Mouse (Mus musculus) G1E (cell line): Measurements from ENCODE around the gene Ddx1. TPM values are rescaled to one million over a fixed set of nuclear protein-coding genes. Genes with fewer than 3 reads are reported as not detected.

Source experiments
- ATAC-seq: 2 replicates; pipeline ENCODE4 v1.8.0; 2016; ENCODE audit warnings: mild to moderate bottlenecking; ENCODE audit not compliant: insufficient number of reproducible peaks, poor library complexity, low FRiP score, severe bottlenecking; ENCODE audit errors: extremely low read depth
- DNase-seq: peaks from one replicate; pipeline ENCODE4 v3.0.0; 2012; ENCODE audit warnings: low spot score
- H3K27me3 ChIP-seq: 2 replicates; pipeline ENCODE4 v1.6.1; 2012; ENCODE audit warnings: mild to moderate bottlenecking, low read length, inconsistent platforms; ENCODE audit not compliant: insufficient read depth
- H3K36me3 ChIP-seq: replicated peaks from 2 replicates; pipeline ENCODE3; 2012; ENCODE audit warnings: mild to moderate bottlenecking, inconsistent platforms
- H3K4me1 ChIP-seq: 2 replicates; pipeline ENCODE4 v1.6.1; 2012; ENCODE audit warnings: low read depth, low read length, inconsistent platforms, mixed read lengths; ENCODE audit not compliant: insufficient read depth
- H3K4me3 ChIP-seq: 2 replicates; pipeline ENCODE4 v1.5.1; 2012; ENCODE audit warnings: low read depth, mild to moderate bottlenecking, inconsistent platforms, low read length, moderate library complexity, mixed read lengths
- H3K9me3 ChIP-seq: replicated peaks from 2 replicates; pipeline ENCODE4 v1.6.1; 2012; ENCODE audit warnings: inconsistent platforms
- CTCF ChIP-seq: IDR thresholded peaks from 2 replicates; pipeline ENCODE4 v1.5.1; 2012; ENCODE audit warnings: low read depth, low read length, inconsistent platforms, mixed read lengths
- GATA1 ChIP-seq: IDR thresholded peaks from 2 replicates; pipeline ENCODE4 v1.6.1; 2012; ENCODE audit warnings: borderline replicate concordance, low read length, inconsistent platforms, mixed read lengths
- GATA2 ChIP-seq: IDR thresholded peaks from 2 replicates; pipeline ENCODE4 v1.6.1; 2012; ENCODE audit warnings: low read depth, low read length, inconsistent platforms, borderline replicate concordance
- POLR2AphosphoS5 ChIP-seq: IDR thresholded peaks from 2 replicates; pipeline ENCODE4 v1.6.1; 2012; ENCODE audit warnings: low read depth, low read length, inconsistent platforms; ENCODE audit not compliant: insufficient replicate concordance
- TAL1 ChIP-seq: conservative IDR thresholded peaks from 2 replicates; pipeline ENCODE4 v1.6.1; 2012; ENCODE audit warnings: low read depth, low read length, inconsistent platforms, mixed read lengths
- polyA plus RNA-seq: library from polyadenylated mRNA; stranded (reverse); fragments of >175 nt; gene quantifications from 2 replicates; pipeline ENCODE4 v1.2.3, GENCODE M21; 2012
- total RNA-seq, 2 experiments: library from RNA; stranded (forward) in 1 of 2; stranded (reverse) in 1 of 2; fragments of 200-1000 nt in 1 of 2; fragments of >200 nt in 1 of 2; fragmentation: Nextera tagmentation in 1 of 2; gene quantifications; 2 replicates each; pipeline ENCODE4 v1.2.3; 2014 to 2017

Ddx1 gene
- total and polyA plus RNA-seq, 3 experiments = 7.0 to 181 (median 138) TPM

DNA sequence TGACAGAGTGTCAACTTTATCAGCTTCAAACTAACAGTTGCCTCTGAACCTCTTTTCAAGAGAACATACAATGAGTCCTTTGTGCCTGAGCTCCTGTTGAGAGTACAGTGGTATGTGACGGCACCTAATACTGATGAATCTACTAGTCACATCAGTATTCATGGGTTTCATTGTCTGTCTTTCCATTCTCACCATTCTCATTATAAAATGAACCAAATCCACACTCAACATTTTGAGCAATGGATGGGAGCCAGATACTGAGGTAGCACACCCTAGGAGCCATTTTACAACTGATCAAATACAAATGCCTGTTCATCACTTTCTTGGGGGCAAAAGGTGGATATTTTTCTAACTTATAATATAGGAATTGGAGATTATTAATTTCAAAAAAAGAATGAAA is 40.5 kb downstream of the Ddx1 start:
- no peaks in the 10 kb centered on the region for H3K4me1 ChIP-seq
- no peaks in the 10 kb centered on the region for H3K9me3 ChIP-seq
- H3K27me3 ChIP-seq = peaks cover 19% of the 10 kb centered on the region
- no peak for ATAC-seq
- no peak overlapping the region for H3K4me3 ChIP-seq
- H3K36me3 ChIP-seq = no peaks in the 10 kb centered on the region
- DNase-seq = no peak
- TF ChIP-seq CTCF (no peak), POLR2AphosphoS5 (no peak), GATA1 (no peak), GATA2 (no peak), TAL1 (no peak)

- Histone ChIP-seq H3K27me3 (peaks cover 29% of the 10 kb centered on the region), H3K9me3 (no peaks in the 10 kb centered on the region), H3K4me1 (no peaks in the 10 kb centered on the region), H3K36me3 (no peaks in the 10 kb centered on the region), H3K4me3 (no peak overlapping the region)
- TF ChIP-seq CTCF (no peak), POLR2AphosphoS5 (no peak), TAL1 (no peak), GATA1 (no peak), GATA2 (no peak)
- no peak for ATAC-seq
- no peak for DNase-seq
Observed at GRCm38 (mm10) chr12:13207099-13207498, 41.9 kb downstream of the Ddx1 start.

- no peak for ATAC-seq
- no peak for TF ChIP-seq TAL1
- no peak for TF ChIP-seq GATA1
- TF ChIP-seq POLR2AphosphoS5 = no peak
- no peaks in the 10 kb centered on the region for H3K4me1 ChIP-seq
- H3K4me3 ChIP-seq = no peak overlapping the region
- no peaks in the 10 kb centered on the region for H3K36me3 ChIP-seq
- DNase-seq = no peak
- H3K27me3 ChIP-seq = peaks cover 28% of the 10 kb centered on the region
- H3K9me3 ChIP-seq = no peaks in the 10 kb centered on the region
Observed at GRCm38 (mm10) chr12:13205733-13206132, 43.3 kb downstream of the Ddx1 start.

GRCm38 (mm10) chr12:13202322-13202721 is 46.7 kb downstream of the Ddx1 start:
- H3K36me3 ChIP-seq = no peaks in the 10 kb centered on the region
- H3K27me3 ChIP-seq = peaks cover 23% of the 10 kb centered on the region
- TF ChIP-seq CTCF (no peak), TAL1 (no peak), POLR2AphosphoS5 (no peak), GATA2 (no peak), GATA1 (no peak)
- no peaks in the 10 kb centered on the region for H3K9me3 ChIP-seq
- H3K4me1 ChIP-seq = no peaks in the 10 kb centered on the region
- no peak overlapping the region for H3K4me3 ChIP-seq
- no peak for ATAC-seq
- DNase-seq = no peak

- Histone ChIP-seq H3K36me3 (no peaks in the 10 kb centered on the region), H3K4me3 (no peak overlapping the region), H3K27me3 (peaks cover 20% of the 10 kb centered on the region), H3K9me3 (no peaks in the 10 kb centered on the region), H3K4me1 (no peaks in the 10 kb centered on the region)
- no peak for DNase-seq
- TF ChIP-seq TAL1 (no peak), GATA1 (no peak), GATA2 (no peak), CTCF (no peak), POLR2AphosphoS5 (no peak)
- ATAC-seq = no peak
Observed at GRCm38 (mm10) chr12:13200576-13200975, 48.4 kb downstream of the Ddx1 start.

DNA sequence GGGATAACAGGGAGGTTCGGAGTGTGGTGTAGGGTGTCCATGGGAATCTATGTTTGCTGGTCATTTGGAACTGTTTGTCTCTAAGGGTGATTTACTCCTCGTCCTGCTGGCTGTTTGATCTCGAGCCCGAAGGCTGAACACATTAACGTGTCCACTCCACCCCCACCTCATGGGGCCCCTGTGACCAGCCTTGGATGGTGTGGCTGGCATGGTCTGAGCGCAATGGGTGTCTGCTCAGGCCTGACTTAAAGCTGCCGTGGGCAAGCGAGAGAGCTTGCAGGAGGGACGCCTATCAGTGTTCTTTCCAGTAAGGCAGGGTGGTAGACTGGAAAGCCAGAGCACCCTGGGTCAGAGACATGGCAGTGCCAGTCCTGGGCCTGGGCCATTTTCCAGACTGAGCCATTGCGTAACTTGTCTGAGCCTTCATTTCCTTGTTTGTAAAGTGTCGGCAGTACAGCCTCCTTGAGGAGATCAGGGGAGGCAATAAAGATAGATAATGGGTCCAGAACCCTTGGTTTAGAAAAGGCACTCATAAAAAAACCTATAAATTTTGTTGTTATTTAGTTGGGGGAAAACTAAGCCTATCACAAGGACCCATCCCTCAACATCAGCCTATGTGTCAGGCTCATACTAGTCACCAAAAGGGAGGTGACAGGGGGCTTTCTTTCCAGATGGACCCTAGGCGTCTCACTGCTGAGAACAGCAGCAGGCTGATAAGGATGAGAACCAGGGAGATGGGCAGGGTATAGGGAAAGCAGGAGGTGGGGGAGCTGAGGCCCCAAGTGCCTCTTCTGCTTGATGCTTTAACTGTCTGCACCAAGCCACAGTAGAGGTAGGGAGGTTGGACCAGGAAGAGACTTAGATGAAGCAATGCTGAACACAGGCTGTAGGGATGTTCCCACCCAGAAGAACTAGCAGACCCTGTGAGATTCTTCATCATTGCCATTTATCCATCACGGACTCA is 49.4 kb downstream of the Ddx1 start:
- Histone ChIP-seq H3K4me3 (no peak overlapping the region), H3K36me3 (no peaks in the 10 kb centered on the region), H3K27me3 (peaks cover 19% of the 10 kb centered on the region), H3K9me3 (no peaks in the 10 kb centered on the region), H3K4me1 (no peaks in the 10 kb centered on the region)
- no peak for ATAC-seq
- TF ChIP-seq TAL1 (no peak), CTCF (no peak), POLR2AphosphoS5 (no peak), GATA1 (no peak), GATA2 (no peak)
- no peak for DNase-seq
